Mouse (Mus musculus): Measurements from ENCODE around the gene Cebpzos. TPM values are rescaled to one million over a fixed set of nuclear protein-coding genes. Genes with fewer than 3 reads are reported as not detected.

Cebpzos gene
- polyA plus RNA-seq (2015; fragmentation: Nextera tagmentation; extraction: Ambion mirVana) = 94.3 and 99.8 TPM in 2 replicates

GRCm38 (mm10) chr17:78916369-78916813 lies at the start of gene Cebpzos:
Cebpzos (plus strand) TSS chr17:78916500.
- Histone ChIP-seq H3K4me3 (peak within 1 kb of the TSS; percentile 76), H3K27ac (peak within 1 kb of the TSS; percentile 70), H3K27me3 (no peaks in the 10 kb centered on the region), H3K36me3 (peaks cover 25% of the 10 kb centered on the region), H3K9ac (peak within 1 kb of the TSS; percentile 85), H3K4me2 (replicated peaks) (peak within 1 kb of the TSS; percentile 76), H3K4me1 (peaks cover 14% of the 10 kb centered on the region), H3K9me3 (no peaks in the 10 kb centered on the region)
- peak; percentile 94 for ATAC-seq (ENCODE audit: low FRiP score, low read depth)
- under 1% methylated on average over 37 of the region's 37 CpGs for WGBS

DNA sequence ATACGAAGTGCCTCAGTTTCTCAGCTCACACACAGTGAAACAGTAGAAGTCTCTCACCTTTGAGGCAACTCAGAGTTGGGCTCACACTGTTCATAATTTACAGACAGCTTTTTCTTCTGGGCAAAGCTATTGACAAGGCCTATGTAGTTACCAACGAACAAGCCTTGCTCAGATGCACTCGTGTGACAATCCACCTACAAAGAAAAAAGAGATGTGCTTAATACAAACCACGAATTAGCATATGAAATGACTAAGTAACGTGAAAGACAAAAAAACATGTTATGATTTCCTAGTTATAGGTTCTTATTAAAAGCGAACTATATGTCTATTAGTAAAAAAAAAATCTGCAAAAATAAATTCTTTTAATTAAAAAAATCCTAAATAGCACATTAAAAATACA lies 42.4 kb upstream of the Cebpzos start:
- 90% methylated on average over 6 of the region's 6 CpGs for WGBS
- Histone ChIP-seq H3K36me3 (peaks cover 54% of the 10 kb centered on the region), H3K27me3 (no peaks in the 10 kb centered on the region), H3K4me3 (no peak overlapping the region), H3K27ac (no peak overlapping the region), H3K4me1 (no peaks in the 10 kb centered on the region), H3K9me3 (no peaks in the 10 kb centered on the region), H3K4me2 (replicated peaks) (no peak overlapping the region), H3K9ac (no peak overlapping the region)
- no peak for ATAC-seq (ENCODE audit: low FRiP score, low read depth)

GRCm38 (mm10) chr17:78881878-78882304 lies 34.4 kb upstream of the Cebpzos start:
- ATAC-seq (ENCODE audit: low FRiP score, low read depth) = peak; percentile 34; the same call in 1 of the 2 replicates
- Histone ChIP-seq H3K4me1 (peaks cover 21% of the 10 kb centered on the region), H3K4me2 (replicated peaks) (peak overlapping the region; percentile 69), H3K4me3 (peak overlapping the region; percentile 60), H3K27ac (no peak overlapping the region), H3K36me3 (peaks cover 17% of the 10 kb centered on the region), H3K9ac (peak overlapping the region; percentile 74), H3K27me3 (no peaks in the 10 kb centered on the region), H3K9me3 (no peaks in the 10 kb centered on the region)
- WGBS = 11% methylated on average over 7 of the region's 7 CpGs

DNA sequence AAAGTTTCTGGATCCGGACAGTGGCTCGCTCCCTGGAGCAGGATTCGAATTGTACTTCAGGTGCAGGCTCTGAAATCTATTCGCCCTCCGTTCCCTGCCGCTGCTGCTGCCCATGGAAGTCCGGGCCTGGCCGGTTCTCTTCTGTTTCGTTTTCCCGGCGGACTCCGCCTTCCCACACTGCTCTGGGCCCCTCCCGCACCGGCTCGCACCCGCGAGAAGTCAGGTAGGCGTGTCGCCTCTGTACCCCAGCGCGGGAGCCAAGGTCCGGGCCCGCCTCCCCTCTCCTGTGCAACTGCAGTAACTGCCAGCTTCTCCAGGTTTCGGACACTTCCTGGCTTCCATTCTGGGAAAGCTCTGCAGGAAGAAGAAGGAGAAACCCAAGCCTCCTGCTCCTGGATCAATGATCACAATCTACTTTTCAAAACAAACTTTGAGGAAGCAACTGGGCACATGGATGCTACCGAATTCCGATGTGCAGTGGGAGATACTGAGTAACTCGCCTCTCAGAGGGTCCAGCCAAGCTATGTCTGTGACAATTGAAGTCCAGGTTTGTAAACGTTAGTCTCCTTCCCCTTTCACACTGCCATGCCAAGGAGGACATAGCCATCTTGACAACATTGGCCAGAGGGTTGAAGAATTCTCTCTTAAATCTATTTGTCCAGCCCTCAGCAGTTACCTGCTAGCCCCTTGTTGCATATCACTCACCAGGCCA lies 33.7 kb upstream of the Cebpzos start, which contains the start of gene Eif2ak2:
Gene Eif2ak2 (minus strand): TSS at position 173 of the 712 bp plus-strand sequence.
- Histone ChIP-seq H3K36me3 (peaks cover 10% of the 10 kb centered on the region), H3K27me3 (no peaks in the 10 kb centered on the region), H3K4me3 (peak within 1 kb of the TSS; percentile 60), H3K9ac (peak within 1 kb of the TSS; percentile 74), H3K4me2 (replicated peaks) (peak within 1 kb of the TSS; percentile 69), H3K27ac (peak within 1 kb of the TSS; percentile 55), H3K9me3 (no peaks in the 10 kb centered on the region), H3K4me1 (peaks cover 21% of the 10 kb centered on the region)
- WGBS = 2% methylated on average over 28 of the region's 28 CpGs
- ATAC-seq (ENCODE audit: low FRiP score, low read depth) = peak; percentile 96

- Histone ChIP-seq H3K27ac (no peak overlapping the region), H3K9me3 (no peaks in the 10 kb centered on the region), H3K36me3 (peaks cover 3% of the 10 kb centered on the region), H3K4me3 (no peak overlapping the region), H3K4me1 (peaks cover 21% of the 10 kb centered on the region), H3K27me3 (no peaks in the 10 kb centered on the region), H3K4me2 (replicated peaks) (no peak overlapping the region; the same call in 1 of the 2 replicates), H3K9ac (no peak overlapping the region)
- 93% methylated on average over 4 of the region's 4 CpGs for WGBS
- no peak for ATAC-seq (ENCODE audit: low FRiP score, low read depth)
Observed at GRCm38 (mm10) chr17:78883291-78883690, 33.0 kb upstream of the Cebpzos start.

DNA sequence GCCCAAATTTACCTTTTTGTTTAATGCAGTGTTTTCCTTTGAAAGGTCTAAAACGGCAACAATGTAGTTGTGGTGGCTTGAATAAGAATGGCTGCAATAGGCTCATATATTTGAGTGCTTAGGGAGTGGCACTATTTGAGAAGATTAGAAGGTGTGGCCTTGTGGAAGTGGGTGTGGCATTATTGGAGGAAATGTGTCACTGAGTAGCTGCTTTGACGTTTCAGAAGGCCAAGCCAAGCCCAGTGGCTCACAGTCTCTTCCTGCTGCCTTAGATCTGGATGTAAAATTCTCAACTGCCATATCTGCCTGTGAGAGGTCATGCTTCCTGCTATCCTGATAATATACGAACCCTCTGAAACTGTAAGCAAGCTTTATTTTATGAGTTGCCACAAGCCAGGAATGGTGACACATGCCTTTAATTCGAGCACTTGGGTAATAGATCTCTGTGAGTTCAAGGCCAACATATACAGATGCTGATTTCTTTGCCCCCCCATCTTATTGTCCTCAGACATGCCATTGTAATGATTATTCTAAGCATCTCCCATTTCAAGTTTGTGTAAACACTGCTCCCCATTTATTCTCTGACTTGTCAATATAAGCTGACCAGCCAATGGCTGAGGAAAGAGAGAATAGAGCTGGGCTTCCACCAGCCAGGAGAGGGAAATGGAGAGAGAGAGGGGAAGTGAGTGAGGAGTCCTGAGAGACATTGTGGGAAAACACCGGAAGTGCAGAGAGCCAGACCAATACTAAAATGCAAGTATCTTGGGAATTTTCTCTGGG lies 30.8 kb upstream of the Cebpzos start:
- H3K4me3 ChIP-seq = no peak overlapping the region
- ATAC-seq (ENCODE audit: low FRiP score, low read depth) = no peak
- H3K4me1 ChIP-seq = peaks cover 16% of the 10 kb centered on the region
- no peaks in the 10 kb centered on the region for H3K9me3 ChIP-seq
- no peak overlapping the region for H3K9ac ChIP-seq
- no peaks in the 10 kb centered on the region for H3K27me3 ChIP-seq
- no peak overlapping the region for H3K4me2 ChIP-seq (replicated peaks)
- H3K36me3 ChIP-seq = no peaks in the 10 kb centered on the region
- H3K27ac ChIP-seq = no peak overlapping the region
- 78% methylated on average over 5 of the region's 5 CpGs for WGBS

DNA sequence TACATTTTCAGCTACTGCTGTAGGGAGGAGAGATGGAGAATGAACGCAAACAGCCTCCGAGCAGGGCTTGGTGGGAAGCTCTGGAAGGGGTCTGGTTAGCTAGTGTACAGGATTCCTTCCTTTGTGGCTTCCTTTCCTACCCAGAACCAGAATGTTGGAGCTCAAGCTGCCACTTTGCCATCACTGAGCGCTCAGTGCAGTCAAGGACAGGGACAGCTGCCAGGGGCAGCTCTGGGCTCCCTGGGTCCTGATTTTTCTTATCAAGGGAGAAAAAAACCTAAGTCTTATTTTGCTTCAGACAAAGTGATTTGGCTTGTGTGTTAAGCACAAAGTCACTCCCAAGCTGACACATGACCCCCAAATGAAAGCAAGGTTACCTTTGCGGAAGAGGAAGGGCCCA lies 27.7 kb upstream of the Cebpzos start:
- Histone ChIP-seq H3K4me3 (no peak overlapping the region), H3K9ac (no peak overlapping the region), H3K4me1 (no peaks in the 10 kb centered on the region), H3K9me3 (no peaks in the 10 kb centered on the region), H3K4me2 (replicated peaks) (no peak overlapping the region), H3K27me3 (no peaks in the 10 kb centered on the region), H3K36me3 (no peaks in the 10 kb centered on the region), H3K27ac (no peak overlapping the region)
- 85% methylated on average over 4 of the region's 4 CpGs for WGBS
- ATAC-seq (ENCODE audit: low FRiP score, low read depth) = no peak

- H3K9ac ChIP-seq = no peak overlapping the region
- no peaks in the 10 kb centered on the region for H3K9me3 ChIP-seq
- H3K27me3 ChIP-seq = no peaks in the 10 kb centered on the region
- no peaks in the 10 kb centered on the region for H3K4me1 ChIP-seq
- H3K27ac ChIP-seq = no peak overlapping the region
- WGBS = 60% methylated on average over 3 of the region's 3 CpGs
- no peak overlapping the region for H3K4me3 ChIP-seq
- H3K36me3 ChIP-seq = no peaks in the 10 kb centered on the region
- ATAC-seq (ENCODE audit: low FRiP score, low read depth) = no peak
- H3K4me2 ChIP-seq (replicated peaks) = no peak overlapping the region
Observed at GRCm38 (mm10) chr17:78889184-78889583, 27.1 kb upstream of the Cebpzos start.

- WGBS = 84% methylated on average over 9 of the region's 9 CpGs
- Histone ChIP-seq H3K4me3 (no peak overlapping the region), H3K9me3 (no peaks in the 10 kb centered on the region), H3K9ac (no peak overlapping the region), H3K36me3 (no peaks in the 10 kb centered on the region), H3K27me3 (no peaks in the 10 kb centered on the region), H3K27ac (no peak overlapping the region), H3K4me2 (replicated peaks) (no peak overlapping the region), H3K4me1 (0 out of 2 replicates have a peak, but pooled peaks cover 9% of the 10 kb centered on the region)
- no peak for ATAC-seq (ENCODE audit: low FRiP score, low read depth)
Observed at GRCm38 (mm10) chr17:78891020-78891419, 25.3 kb upstream of the Cebpzos start.

DNA sequence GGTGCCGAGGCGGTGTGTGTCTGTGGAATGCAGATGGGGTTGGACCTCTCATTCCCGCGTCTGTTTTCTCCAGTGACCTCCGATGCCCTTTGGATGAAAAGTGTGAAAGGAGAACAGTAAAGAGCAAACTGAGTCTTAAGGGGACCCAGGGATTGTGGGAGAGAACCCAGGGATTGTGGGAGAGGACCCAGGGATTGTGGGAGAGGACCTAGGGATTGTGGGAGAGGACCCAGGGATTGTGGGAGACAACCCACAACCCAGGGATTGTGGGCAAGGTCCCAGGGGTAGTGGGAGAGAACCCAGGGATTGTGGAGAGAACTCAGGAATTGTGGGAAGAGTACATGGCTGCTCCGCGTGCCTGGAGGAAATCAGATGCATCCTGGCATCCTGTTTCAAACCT lies 21.3 kb upstream of the Cebpzos start:
- H3K4me1 ChIP-seq = 0 out of 2 replicates have a peak, but pooled peaks cover 9% of the 10 kb centered on the region
- no peaks in the 10 kb centered on the region for H3K36me3 ChIP-seq
- no peak overlapping the region; the same call in 1 of the 2 replicates for H3K4me2 ChIP-seq (replicated peaks)
- no peaks in the 10 kb centered on the region for H3K27me3 ChIP-seq
- no peak overlapping the region for H3K27ac ChIP-seq
- no peak overlapping the region; the same call in 1 of the 2 replicates for H3K9ac ChIP-seq
- H3K4me3 ChIP-seq = no peak overlapping the region
- no peaks in the 10 kb centered on the region for H3K9me3 ChIP-seq
- WGBS = 80% methylated on average over 7 of the region's 7 CpGs
- no peak for ATAC-seq (ENCODE audit: low FRiP score, low read depth)

- peak; percentile 57; the same call in 1 of the 2 replicates for ATAC-seq (ENCODE audit: low FRiP score, low read depth)
- Histone ChIP-seq H3K4me1 (0 out of 2 replicates have a peak, but pooled peaks cover 9% of the 10 kb centered on the region), H3K4me3 (peak overlapping the region; percentile 23; the same call in 1 of the 2 replicates), H3K9me3 (no peaks in the 10 kb centered on the region), H3K9ac (no peak overlapping the region), H3K36me3 (no peaks in the 10 kb centered on the region), H3K4me2 (replicated peaks) (peak overlapping the region; percentile 53), H3K27ac (peak overlapping the region; percentile 48; the same call in 1 of the 2 replicates), H3K27me3 (no peaks in the 10 kb centered on the region)
- WGBS = 24% methylated on average over 8 of the region's 8 CpGs
Observed at GRCm38 (mm10) chr17:78895394-78895793, 20.9 kb upstream of the Cebpzos start.

- Histone ChIP-seq H3K4me1 (no peaks in the 10 kb centered on the region), H3K36me3 (no peaks in the 10 kb centered on the region), H3K9me3 (no peaks in the 10 kb centered on the region), H3K9ac (no peak overlapping the region), H3K27me3 (no peaks in the 10 kb centered on the region), H3K4me2 (replicated peaks) (no peak overlapping the region), H3K4me3 (no peak overlapping the region), H3K27ac (no peak overlapping the region)
- no peak for ATAC-seq (ENCODE audit: low FRiP score, low read depth)
- WGBS = 82% methylated on average over 2 of the region's 2 CpGs
Observed at GRCm38 (mm10) chr17:78903158-78903557, 13.1 kb upstream of the Cebpzos start.
